Mouse (Mus musculus): Measurements from ENCODE around the gene Vps16. TPM values are rescaled to one million over a fixed set of nuclear protein-coding genes. Genes with fewer than 3 reads are reported as not detected.
A peak's percentile ranks its signal among the peaks of the same experiment; 100 is the strongest.

Vps16 gene
- polyA plus RNA-seq, 1 experiment from 2014 or later: 22.8 TPM

GRCm38 (mm10) chr2:130442162-130442561, 18.0 kb downstream of the Vps16 start:
- TF ChIP-seq EP300 (IDR thresholded peaks at IDR 0.05; ENCODE audit: low read depth) (no peak), CTCF (IDR thresholded peaks at IDR 0.05; ENCODE audit: low read depth) (peak; percentile 62)
- DNase-seq: no peak
- no peaks in the 10 kb centered on the region for H3K9me3 ChIP-seq (ENCODE audit: low read length)
- no peak overlapping the region for H3K27ac ChIP-seq (ENCODE audit: low read depth)
- no peaks in the 10 kb centered on the region for H3K27me3 ChIP-seq (ENCODE audit: insufficient read depth, low read length)
- H3K4me3 ChIP-seq (ENCODE audit: low read depth, low read length): no peak overlapping the region
- no peak overlapping the region for H3K9ac ChIP-seq (replicated peaks)
- 65% methylated on average over 10 of the region's 10 CpGs for WGBS (ENCODE audit: insufficient replicate concordance)
- H3K4me1 ChIP-seq (ENCODE audit: insufficient read depth): no peaks in the 10 kb centered on the region
- ATAC-seq: peak; percentile 68
- H3K4me2 ChIP-seq (ENCODE audit: low read depth, low read length): no peak overlapping the region
- H3K36me3 ChIP-seq (replicated peaks; ENCODE audit: insufficient read depth, low read length): peaks cover 67% of the 10 kb centered on the region

GRCm38 (mm10) chr2:130448449-130448848, 24.3 kb downstream of the Vps16 start:
- H3K9me3 ChIP-seq (ENCODE audit: low read length): no peaks in the 10 kb centered on the region
- no peak overlapping the region for H3K4me3 ChIP-seq (ENCODE audit: low read depth, low read length)
- no peaks in the 10 kb centered on the region for H3K27me3 ChIP-seq (ENCODE audit: insufficient read depth, low read length)
- DNase-seq (no peak), ATAC-seq (no peak)
- no peak overlapping the region for H3K4me2 ChIP-seq (ENCODE audit: low read depth, low read length)
- no peak overlapping the region for H3K27ac ChIP-seq (ENCODE audit: low read depth)
- TF ChIP-seq EP300 (IDR thresholded peaks at IDR 0.05; ENCODE audit: low read depth): no peak
- TF ChIP-seq CTCF (IDR thresholded peaks at IDR 0.05; ENCODE audit: low read depth): no peak
- H3K9ac ChIP-seq (replicated peaks): no peak overlapping the region
- peaks cover 25% of the 10 kb centered on the region for H3K4me1 ChIP-seq (ENCODE audit: insufficient read depth)
- H3K36me3 ChIP-seq (replicated peaks; ENCODE audit: insufficient read depth, low read length): peaks cover 10% of the 10 kb centered on the region

GRCm38 (mm10) chr2:130449021-130449793, 25.1 kb downstream of the Vps16 start:
- Histone ChIP-seq H3K27me3 (ENCODE audit: insufficient read depth, low read length) (no peaks in the 10 kb centered on the region), H3K27ac (ENCODE audit: low read depth) (no peak overlapping the region), H3K36me3 (replicated peaks; ENCODE audit: insufficient read depth, low read length) (peaks cover 3% of the 10 kb centered on the region; the same call in 1 of the 2 replicates), H3K4me3 (ENCODE audit: low read depth, low read length) (peak overlapping the region; percentile 88), H3K4me1 (ENCODE audit: insufficient read depth) (peaks cover 25% of the 10 kb centered on the region), H3K9me3 (ENCODE audit: low read length) (no peaks in the 10 kb centered on the region), H3K9ac (replicated peaks) (peak overlapping the region; percentile 88), H3K4me2 (ENCODE audit: low read depth, low read length) (peak overlapping the region; percentile 96)
- DNase-seq: no peak
- 0 out of 2 replicates have a peak, but pooled peaks have one; percentile 6 for TF ChIP-seq CTCF (IDR thresholded peaks at IDR 0.05; ENCODE audit: low read depth)
- TF ChIP-seq EP300 (IDR thresholded peaks at IDR 0.05; ENCODE audit: low read depth): no peak
- 8% methylated on average over 17 of the region's 17 CpGs for WGBS (ENCODE audit: insufficient replicate concordance)
- ATAC-seq: no peak

GRCm38 (mm10) chr2:130449794-130450433, 25.8 kb downstream of the Vps16 start, which contains the start of gene Ptpra:
TSS of gene Ptpra (plus strand) at chr2:130450278.
- H3K9ac ChIP-seq (replicated peaks): peak within 1 kb of the TSS; percentile 88
- TF ChIP-seq CTCF (IDR thresholded peaks at IDR 0.05; ENCODE audit: low read depth) (no peak), EP300 (IDR thresholded peaks at IDR 0.05; ENCODE audit: low read depth) (no peak)
- ATAC-seq (peak; percentile 98), DNase-seq (peak; percentile 92)
- H3K36me3 ChIP-seq (replicated peaks; ENCODE audit: insufficient read depth, low read length): no peaks in the 10 kb centered on the region
- peak within 1 kb of the TSS; percentile 84 for H3K27ac ChIP-seq (ENCODE audit: low read depth)
- H3K27me3 ChIP-seq (ENCODE audit: insufficient read depth, low read length): no peaks in the 10 kb centered on the region
- under 1% methylated on average over 38 of the region's 50 CpGs for WGBS (ENCODE audit: insufficient replicate concordance)
- peaks cover 31% of the 10 kb centered on the region for H3K4me1 ChIP-seq (ENCODE audit: insufficient read depth)
- no peaks in the 10 kb centered on the region for H3K9me3 ChIP-seq (ENCODE audit: low read length)
- H3K4me3 ChIP-seq (ENCODE audit: low read depth, low read length): peak within 1 kb of the TSS; percentile 88
- peak within 1 kb of the TSS; percentile 96 for H3K4me2 ChIP-seq (ENCODE audit: low read depth, low read length)

- DNase-seq (peak; percentile 85), ATAC-seq (peak; percentile 91)
- TF ChIP-seq CTCF (IDR thresholded peaks at IDR 0.05; ENCODE audit: low read depth) (0 out of 2 replicates have a peak, but pooled peaks have one; percentile 2), EP300 (IDR thresholded peaks at IDR 0.05; ENCODE audit: low read depth) (no peak)
- Histone ChIP-seq H3K36me3 (replicated peaks; ENCODE audit: insufficient read depth, low read length) (no peaks in the 10 kb centered on the region), H3K4me1 (ENCODE audit: insufficient read depth) (peaks cover 33% of the 10 kb centered on the region), H3K27me3 (ENCODE audit: insufficient read depth, low read length) (no peaks in the 10 kb centered on the region), H3K4me2 (ENCODE audit: low read depth, low read length) (peak overlapping the region; percentile 96), H3K9ac (replicated peaks) (peak overlapping the region; percentile 88), H3K9me3 (ENCODE audit: low read length) (no peaks in the 10 kb centered on the region), H3K27ac (ENCODE audit: low read depth) (peak overlapping the region; percentile 84), H3K4me3 (ENCODE audit: low read depth, low read length) (peak overlapping the region; percentile 88)
- 2% methylated on average over 32 of the region's 47 CpGs for WGBS (ENCODE audit: insufficient replicate concordance)
Observed at GRCm38 (mm10) chr2:130450434-130450796, 26.3 kb downstream of the Vps16 start.

- peak overlapping the region; percentile 88 for H3K4me3 ChIP-seq (ENCODE audit: low read depth, low read length)
- no peaks in the 10 kb centered on the region for H3K36me3 ChIP-seq (replicated peaks; ENCODE audit: insufficient read depth, low read length)
- peak overlapping the region; percentile 88 for H3K9ac ChIP-seq (replicated peaks)
- H3K9me3 ChIP-seq (ENCODE audit: low read length): no peaks in the 10 kb centered on the region
- peak overlapping the region; percentile 96 for H3K4me2 ChIP-seq (ENCODE audit: low read depth, low read length)
- TF ChIP-seq EP300 (IDR thresholded peaks at IDR 0.05; ENCODE audit: low read depth): no peak
- no peak for TF ChIP-seq CTCF (IDR thresholded peaks at IDR 0.05; ENCODE audit: low read depth)
- ATAC-seq (no peak), DNase-seq (no peak)
- H3K27me3 ChIP-seq (ENCODE audit: insufficient read depth, low read length): no peaks in the 10 kb centered on the region
- H3K27ac ChIP-seq (ENCODE audit: low read depth): 0 out of 2 replicates have a peak overlapping the region, but pooled peaks have one; percentile 84
- peaks cover 33% of the 10 kb centered on the region for H3K4me1 ChIP-seq (ENCODE audit: insufficient read depth)
- 69% methylated on average over 14 of the region's 14 CpGs for WGBS (ENCODE audit: insufficient replicate concordance)
Observed at GRCm38 (mm10) chr2:130451086-130451726, 27.1 kb downstream of the Vps16 start.

Data from liver, postnatal 0 days (tissue).